Mouse (Mus musculus): Measurements from ENCODE around the gene Cbs. TPM values are rescaled to one million over a fixed set of nuclear protein-coding genes. Genes with fewer than 3 reads are reported as not detected.

Gene Cbs
- polyA plus RNA-seq, 1 experiment: 4.8 TPM

DNA sequence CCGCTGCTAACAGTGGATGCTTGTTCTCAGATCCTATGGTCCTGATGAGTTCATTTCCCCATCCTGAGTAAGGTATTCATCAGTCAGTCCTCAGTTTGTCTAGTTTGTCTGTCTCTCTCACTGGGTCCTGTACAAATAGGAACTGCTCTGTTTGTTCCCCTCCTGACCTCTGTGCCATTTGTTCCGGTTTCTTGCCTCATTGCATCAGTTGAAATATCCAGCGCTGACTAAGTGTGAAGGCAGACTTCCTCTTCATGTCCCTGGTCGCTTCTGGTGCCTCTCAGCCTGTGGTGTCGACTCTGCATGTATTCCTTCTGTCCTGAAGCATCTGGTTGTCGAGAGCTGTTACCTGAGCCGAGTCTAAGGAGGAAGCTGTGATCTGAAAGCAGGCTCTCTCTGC lies 42.4 kb downstream of the Cbs start:
- WGBS: 30% methylated on average over 7 of the region's 7 CpGs

DNA sequence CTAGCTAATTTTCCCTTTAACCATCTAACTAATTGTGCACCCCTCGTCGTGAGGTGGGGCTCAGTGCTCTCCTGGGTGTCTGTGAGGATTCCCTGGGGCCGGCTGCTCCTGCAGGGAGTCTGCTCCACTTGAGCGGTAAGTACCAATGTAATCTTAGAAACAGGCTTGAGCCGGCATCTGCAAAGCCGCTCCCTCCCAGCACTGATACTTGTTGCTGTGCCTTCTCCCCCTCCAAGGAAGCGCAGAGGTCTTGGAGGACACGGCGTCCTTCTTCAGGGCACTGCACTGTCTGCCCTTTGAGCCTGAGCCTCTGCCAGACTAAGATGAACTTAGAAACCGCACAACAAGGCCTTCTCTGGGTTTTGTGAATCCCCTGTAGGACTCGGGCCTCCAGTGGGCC lies 46.2 kb downstream of the Cbs start:
- TF ChIP-seq POLR2A (IDR thresholded peaks at IDR 0.05; ENCODE audit: borderline replicate concordance, control insufficient read depth, low read depth, low read length) (no peak), CTCF (IDR thresholded peaks at IDR 0.05; ENCODE audit: control insufficient read depth, insufficient read depth, low read length) (no peak)
- H3K4me1 ChIP-seq (ENCODE audit: control insufficient read depth, insufficient read depth, low read length): peaks cover 7% of the 10 kb centered on the region
- 92% methylated on average over 11 of the region's 11 CpGs for WGBS
- no peak overlapping the region for H3K4me3 ChIP-seq (replicated peaks; ENCODE audit: control insufficient read depth, low read depth, low read length)
- no peak overlapping the region for H3K27ac ChIP-seq (ENCODE audit: control insufficient read depth, insufficient read depth, low read depth, low read length, poor library complexity)

More for the DNA sequence above, 42.4 kb downstream of the Cbs start:
- no peak for TF ChIP-seq CTCF (IDR thresholded peaks at IDR 0.05; ENCODE audit: control insufficient read depth, insufficient read depth, low read length)
- no peak for TF ChIP-seq POLR2A (IDR thresholded peaks at IDR 0.05; ENCODE audit: borderline replicate concordance, control insufficient read depth, low read depth, low read length)
- peaks cover 2% of the 10 kb centered on the region for H3K4me1 ChIP-seq (ENCODE audit: control insufficient read depth, insufficient read depth, low read length)
- peak overlapping the region; percentile 79 for H3K27ac ChIP-seq (ENCODE audit: control insufficient read depth, insufficient read depth, low read depth, low read length, poor library complexity)
- peak overlapping the region; percentile 46 for H3K4me3 ChIP-seq (replicated peaks; ENCODE audit: control insufficient read depth, low read depth, low read length)

DNA sequence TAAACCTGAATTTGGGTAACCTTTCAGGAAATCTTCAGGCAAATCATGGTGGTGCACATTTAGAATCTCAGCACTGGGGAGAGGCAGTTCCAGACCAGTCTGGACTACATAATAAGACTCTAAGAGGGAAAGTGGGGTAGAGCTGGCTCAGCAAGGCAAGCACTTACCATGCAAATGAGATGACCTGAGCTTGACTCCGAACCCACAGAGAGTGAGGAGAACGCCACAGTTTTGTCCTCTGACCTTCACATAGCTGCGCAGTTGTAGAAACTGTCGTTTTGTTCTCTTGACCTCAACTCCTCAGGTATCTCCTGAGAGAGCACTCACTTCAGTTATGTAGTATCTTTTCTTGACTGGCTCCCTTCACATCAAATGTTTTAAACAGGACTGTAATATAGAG lies 48.3 kb downstream of the Cbs start:
- TF ChIP-seq CTCF (IDR thresholded peaks at IDR 0.05; ENCODE audit: control insufficient read depth, insufficient read depth, low read length) (no peak), POLR2A (IDR thresholded peaks at IDR 0.05; ENCODE audit: borderline replicate concordance, control insufficient read depth, low read depth, low read length) (no peak)
- 94% methylated on average over 4 of the region's 4 CpGs for WGBS
- H3K27ac ChIP-seq (ENCODE audit: control insufficient read depth, insufficient read depth, low read depth, low read length, poor library complexity): no peak overlapping the region
- peaks cover 5% of the 10 kb centered on the region; the same call in 1 of the 2 replicates for H3K4me1 ChIP-seq (ENCODE audit: control insufficient read depth, insufficient read depth, low read length)
- no peak overlapping the region for H3K4me3 ChIP-seq (replicated peaks; ENCODE audit: control insufficient read depth, low read depth, low read length)

DNA sequence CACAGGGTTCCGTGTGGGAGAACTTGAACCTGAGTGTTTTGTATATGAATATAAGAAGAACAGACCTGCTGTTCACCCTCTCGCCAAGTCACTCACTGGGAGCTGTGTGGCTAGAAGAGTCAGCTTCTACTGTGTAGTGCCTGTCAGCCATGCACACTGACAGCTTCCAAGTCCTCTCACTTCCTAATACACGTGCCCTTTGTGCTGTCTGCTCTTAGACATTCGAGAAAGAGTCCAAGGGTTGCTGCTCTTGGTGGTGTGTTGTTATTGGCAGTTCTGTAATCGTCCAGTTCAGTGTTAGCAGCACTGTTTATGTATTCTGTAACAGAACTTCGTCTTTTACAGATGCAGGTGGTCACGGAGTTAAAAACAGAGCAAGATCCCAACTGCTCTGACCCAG lies 48.9 kb downstream of the Cbs start:
- TF ChIP-seq POLR2A (IDR thresholded peaks at IDR 0.05; ENCODE audit: borderline replicate concordance, control insufficient read depth, low read depth, low read length): no peak
- no peak for TF ChIP-seq CTCF (IDR thresholded peaks at IDR 0.05; ENCODE audit: control insufficient read depth, insufficient read depth, low read length)
- 70% methylated on average over 7 of the region's 7 CpGs for WGBS
- Histone ChIP-seq H3K4me3 (replicated peaks; ENCODE audit: control insufficient read depth, low read depth, low read length) (no peak overlapping the region), H3K27ac (ENCODE audit: control insufficient read depth, insufficient read depth, low read depth, low read length, poor library complexity) (peak overlapping the region; percentile 38; the same call in 1 of the 2 replicates), H3K4me1 (ENCODE audit: control insufficient read depth, insufficient read depth, low read length) (peaks cover 5% of the 10 kb centered on the region; the same call in 1 of the 2 replicates)

DNA sequence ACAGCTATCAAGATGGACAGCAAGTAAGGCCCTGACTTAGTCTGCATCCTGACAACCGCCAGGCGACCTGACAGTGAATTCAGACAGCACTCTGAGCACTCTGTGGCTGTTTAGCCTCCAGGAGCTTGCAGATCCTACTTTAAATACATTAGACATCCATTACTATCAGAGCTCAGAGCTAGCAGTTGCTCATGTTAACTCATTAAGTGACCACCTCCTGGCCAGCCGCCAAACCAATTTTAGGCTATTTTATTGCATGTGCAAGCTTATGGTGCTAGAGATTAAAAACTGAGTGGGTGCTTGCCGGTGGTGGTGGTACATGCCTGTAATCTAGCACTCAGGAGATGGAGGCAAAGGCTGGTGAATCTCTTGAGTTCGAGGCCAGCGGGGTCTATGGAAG lies 53.3 kb downstream of the Cbs start:
- Histone ChIP-seq H3K4me1 (ENCODE audit: control insufficient read depth, insufficient read depth, low read length) (peaks cover 5% of the 10 kb centered on the region; the same call in 1 of the 2 replicates), H3K27ac (ENCODE audit: control insufficient read depth, insufficient read depth, low read depth, low read length, poor library complexity) (no peak overlapping the region), H3K4me3 (replicated peaks; ENCODE audit: control insufficient read depth, low read depth, low read length) (no peak overlapping the region)
- 80% methylated on average over 6 of the region's 6 CpGs for WGBS
- no peak for TF ChIP-seq POLR2A (IDR thresholded peaks at IDR 0.05; ENCODE audit: borderline replicate concordance, control insufficient read depth, low read depth, low read length)
- TF ChIP-seq CTCF (IDR thresholded peaks at IDR 0.05; ENCODE audit: control insufficient read depth, insufficient read depth, low read length): no peak

DNA sequence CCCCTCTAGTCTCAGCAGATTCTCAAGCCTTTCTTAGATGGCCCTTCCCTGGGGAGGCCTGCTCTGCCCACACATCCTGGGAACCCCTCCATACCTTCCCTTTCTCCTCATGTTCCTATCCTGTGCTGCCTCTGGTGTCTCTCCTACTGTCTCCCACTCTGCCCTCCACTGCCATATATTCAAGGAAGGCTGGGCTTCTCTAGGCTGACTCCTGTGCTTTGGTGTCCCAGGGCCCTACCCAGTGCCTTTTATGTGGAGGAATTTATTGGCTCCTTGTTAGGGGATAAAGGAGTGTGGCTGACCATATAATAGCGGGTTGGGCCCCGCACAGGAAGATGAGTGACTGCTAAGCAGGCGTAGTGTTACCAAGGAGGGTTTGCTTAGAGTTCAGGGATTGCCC lies 53.9 kb downstream of the Cbs start:
- H3K4me3 ChIP-seq (replicated peaks; ENCODE audit: control insufficient read depth, low read depth, low read length): no peak overlapping the region
- peaks cover 3% of the 10 kb centered on the region; the same call in 1 of the 2 replicates for H3K4me1 ChIP-seq (ENCODE audit: control insufficient read depth, insufficient read depth, low read length)
- TF ChIP-seq POLR2A (IDR thresholded peaks at IDR 0.05; ENCODE audit: borderline replicate concordance, control insufficient read depth, low read depth, low read length) (no peak), CTCF (IDR thresholded peaks at IDR 0.05; ENCODE audit: control insufficient read depth, insufficient read depth, low read length) (no peak)
- 70% methylated on average over 3 of the region's 3 CpGs for WGBS
- H3K27ac ChIP-seq (ENCODE audit: control insufficient read depth, insufficient read depth, low read depth, low read length, poor library complexity): no peak overlapping the region

DNA sequence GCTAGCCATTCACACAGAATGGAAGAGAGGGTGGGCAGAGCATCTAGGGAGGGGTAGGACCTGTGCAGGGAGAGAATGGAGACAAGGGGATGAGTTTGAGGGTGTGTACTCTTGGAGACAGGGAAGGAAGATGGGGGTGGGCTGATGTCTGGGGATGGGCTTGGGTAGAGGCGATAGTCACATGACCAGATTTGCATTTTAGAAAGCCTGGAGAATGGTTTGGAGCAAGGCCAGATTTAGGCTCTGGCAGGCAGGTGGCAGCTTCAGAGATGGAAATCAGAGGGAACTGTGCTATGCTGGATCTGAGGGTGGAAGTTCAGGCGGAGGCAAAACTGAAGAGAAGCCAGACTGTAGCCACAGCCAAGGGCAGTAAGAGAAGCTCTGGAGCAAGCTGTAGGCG lies 56.7 kb downstream of the Cbs start:
- no peaks in the 10 kb centered on the region; the same call in 1 of the 2 replicates for H3K4me1 ChIP-seq (ENCODE audit: control insufficient read depth, insufficient read depth, low read length)
- no peak overlapping the region for H3K27ac ChIP-seq (ENCODE audit: control insufficient read depth, insufficient read depth, low read depth, low read length, poor library complexity)
- 84% methylated on average over 3 of the region's 3 CpGs for WGBS
- TF ChIP-seq CTCF (IDR thresholded peaks at IDR 0.05; ENCODE audit: control insufficient read depth, insufficient read depth, low read length): no peak
- TF ChIP-seq POLR2A (IDR thresholded peaks at IDR 0.05; ENCODE audit: borderline replicate concordance, control insufficient read depth, low read depth, low read length): no peak
- H3K4me3 ChIP-seq (replicated peaks; ENCODE audit: control insufficient read depth, low read depth, low read length): no peak overlapping the region

DNA sequence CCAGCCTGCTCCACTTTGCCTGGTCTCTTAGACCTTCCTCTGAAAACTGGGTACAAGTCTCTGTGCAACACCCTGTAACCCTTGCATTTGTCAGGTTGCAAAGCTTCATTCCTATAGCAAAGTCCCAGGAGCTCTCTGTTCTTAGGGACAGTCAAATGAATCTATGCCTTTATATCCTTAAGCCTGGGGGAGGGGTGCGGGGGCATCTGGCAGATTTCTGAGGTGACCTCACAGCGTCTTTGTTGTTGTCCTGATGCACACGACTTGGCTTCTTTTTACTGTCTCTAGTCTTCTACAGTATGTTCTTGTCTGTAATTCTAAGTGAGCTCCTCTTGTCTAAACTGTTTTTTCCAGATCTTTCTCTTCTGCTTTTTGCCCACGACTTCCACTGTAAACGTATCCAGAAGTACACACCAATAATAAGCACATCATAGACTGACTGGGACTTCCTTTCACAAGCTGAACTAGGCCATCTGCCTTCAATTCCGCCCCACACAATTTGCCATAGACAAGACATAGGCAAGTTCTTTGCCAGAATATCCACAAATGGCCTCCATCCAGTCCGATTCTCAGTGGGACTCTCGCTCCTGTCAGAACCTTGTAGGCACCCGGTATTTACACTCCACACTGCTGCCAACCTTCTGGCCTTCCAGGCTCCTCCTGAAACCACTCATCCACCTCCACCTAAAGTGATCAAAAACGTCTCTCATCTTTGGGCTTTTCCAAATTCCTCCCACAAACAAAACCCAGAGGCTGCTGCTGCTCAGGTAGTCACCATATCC lies 60.5 kb downstream of the Cbs start:
- Histone ChIP-seq H3K27ac (ENCODE audit: control insufficient read depth, insufficient read depth, low read depth, low read length, poor library complexity) (no peak overlapping the region), H3K4me3 (replicated peaks; ENCODE audit: control insufficient read depth, low read depth, low read length) (no peak overlapping the region), H3K4me1 (ENCODE audit: control insufficient read depth, insufficient read depth, low read length) (no peaks in the 10 kb centered on the region; the same call in 1 of the 2 replicates)
- WGBS: 70% methylated on average over 10 of the region's 10 CpGs
- TF ChIP-seq POLR2A (IDR thresholded peaks at IDR 0.05; ENCODE audit: borderline replicate concordance, control insufficient read depth, low read depth, low read length): no peak
- TF ChIP-seq CTCF (IDR thresholded peaks at IDR 0.05; ENCODE audit: control insufficient read depth, insufficient read depth, low read length): no peak

Measured in bone marrow, adult 2 months (tissue).